Mouse (Mus musculus) embryonic fibroblast, embryonic 13.5 days (primary cell): ENCODE results near the gene Unkl. TPM values are rescaled to one million over a fixed set of nuclear protein-coding genes. Genes with fewer than 3 reads are reported as not detected.
"Not testable (repeated sequence)": the region's sequence is repeated elsewhere in the genome, so short reads cannot be mapped to it uniquely, and the experiment has no call there.

Experiments
- H3K27ac ChIP-seq: 2 replicates; pipeline ENCODE4 v1.5.1; 2012; ENCODE audit warnings: low read length, control low read depth, inconsistent platforms; ENCODE audit not compliant: insufficient read depth
- H3K4me1 ChIP-seq: 2 replicates; pipeline ENCODE4 v1.6.1; 2011; ENCODE audit warnings: low read length; ENCODE audit not compliant: control insufficient read depth, insufficient read depth
- H3K4me3 ChIP-seq: 2 replicates; pipeline ENCODE4 v1.5.1; 2011; ENCODE audit warnings: mild to moderate bottlenecking, control low read depth, low read length; ENCODE audit not compliant: insufficient read depth
- CTCF ChIP-seq: IDR thresholded peaks from 2 replicates; pipeline ENCODE4 v1.5.1; 2011; ENCODE audit warnings: mild to moderate bottlenecking, control low read depth, low read length, moderate library complexity, borderline replicate concordance; ENCODE audit not compliant: insufficient read depth
- POLR2A ChIP-seq: IDR thresholded peaks from 2 replicates; pipeline ENCODE4 v1.6.1; 2011; ENCODE audit warnings: low read depth, mild to moderate bottlenecking, control low read depth, low read length, moderate library complexity
- polyA plus RNA-seq: library from polyadenylated mRNA; stranded (reverse); fragments of >200 nt; gene quantifications from 2 replicates; pipeline ENCODE4 v1.2.4, GENCODE M21; 2011; ENCODE audit warnings: low read depth; ENCODE audit not compliant: missing spikeins, insufficient read length

Gene Unkl
- polyA plus RNA-seq, 1 experiment, result 10.1 TPM

DNA sequence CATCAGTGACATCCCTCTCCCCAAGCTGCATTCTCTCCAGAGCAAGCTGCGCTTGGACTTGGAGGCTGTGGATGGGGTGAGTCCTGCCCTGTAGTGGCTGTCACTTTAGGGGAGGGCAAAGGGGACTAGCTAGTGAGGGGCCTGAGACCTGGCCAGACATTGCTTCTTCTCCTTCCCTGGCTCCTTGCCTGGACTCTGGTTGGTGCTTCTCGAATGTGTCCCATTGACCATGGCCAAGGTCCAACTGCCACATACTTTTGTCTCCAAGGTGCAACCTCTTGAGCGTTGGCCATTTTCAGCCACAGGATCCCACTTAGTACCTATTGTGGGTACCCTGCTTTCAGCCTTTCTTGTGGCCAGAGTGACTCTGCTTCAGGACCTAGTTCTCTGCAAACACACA, 42.5 kb downstream of the Unkl start:
- TF ChIP-seq POLR2A, result no peak
- no peak for TF ChIP-seq CTCF
- no peak overlapping the region for H3K4me3 ChIP-seq
- no peak overlapping the region for H3K27ac ChIP-seq
- H3K4me1 ChIP-seq, result no peaks in the 10 kb centered on the region

DNA sequence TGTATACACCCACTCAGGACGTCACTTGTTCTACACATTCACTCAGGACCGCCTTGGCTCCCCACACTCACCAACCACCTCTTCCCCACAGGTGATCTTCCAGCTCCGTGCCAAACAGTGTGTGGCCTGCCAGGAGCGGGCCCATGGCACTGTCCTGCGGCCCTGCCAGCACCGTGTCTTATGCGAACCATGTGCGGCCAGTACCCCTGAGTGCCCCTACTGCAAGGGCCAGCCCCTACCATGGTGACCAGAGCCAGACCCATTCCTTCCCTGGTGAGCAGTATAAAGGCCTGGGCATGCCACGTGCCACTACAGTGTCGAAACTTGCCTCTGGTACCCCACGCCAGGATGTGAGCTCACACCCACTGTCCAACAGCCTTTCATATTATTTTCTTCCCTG, 43.4 kb downstream of the Unkl start:
- H3K4me3 ChIP-seq, H3K4me1 ChIP-seq: not testable (repeated sequence)

GRCm38 (mm10) chr17:25235635-25236034, 47.4 kb downstream of the Unkl start:
- TF ChIP-seq POLR2A (no peak), CTCF (no peak)
- no peak overlapping the region for H3K27ac ChIP-seq
- no peak overlapping the region for H3K4me3 ChIP-seq
- no peaks in the 10 kb centered on the region for H3K4me1 ChIP-seq

More for the DNA sequence above, 43.4 kb downstream of the Unkl start:
- H3K27ac ChIP-seq, result not testable (repeated sequence)

GRCm38 (mm10) chr17:25239695-25240636, 51.8 kb downstream of the Unkl start, which contains the start of the genes Gnptg and Tsr3:
Gene Gnptg, minus strand, starts transcription at chr17:25240124.
Gene Tsr3, plus strand, starts transcription at chr17:25240170.
- peak within 1 kb of the TSS; percentile 56 for H3K27ac ChIP-seq
- H3K4me1 ChIP-seq, result no peaks in the 10 kb centered on the region
- H3K4me3 ChIP-seq, result peak within 1 kb of the TSS; percentile 80
- TF ChIP-seq POLR2A (peak; percentile 66), CTCF (no peak)

DNA sequence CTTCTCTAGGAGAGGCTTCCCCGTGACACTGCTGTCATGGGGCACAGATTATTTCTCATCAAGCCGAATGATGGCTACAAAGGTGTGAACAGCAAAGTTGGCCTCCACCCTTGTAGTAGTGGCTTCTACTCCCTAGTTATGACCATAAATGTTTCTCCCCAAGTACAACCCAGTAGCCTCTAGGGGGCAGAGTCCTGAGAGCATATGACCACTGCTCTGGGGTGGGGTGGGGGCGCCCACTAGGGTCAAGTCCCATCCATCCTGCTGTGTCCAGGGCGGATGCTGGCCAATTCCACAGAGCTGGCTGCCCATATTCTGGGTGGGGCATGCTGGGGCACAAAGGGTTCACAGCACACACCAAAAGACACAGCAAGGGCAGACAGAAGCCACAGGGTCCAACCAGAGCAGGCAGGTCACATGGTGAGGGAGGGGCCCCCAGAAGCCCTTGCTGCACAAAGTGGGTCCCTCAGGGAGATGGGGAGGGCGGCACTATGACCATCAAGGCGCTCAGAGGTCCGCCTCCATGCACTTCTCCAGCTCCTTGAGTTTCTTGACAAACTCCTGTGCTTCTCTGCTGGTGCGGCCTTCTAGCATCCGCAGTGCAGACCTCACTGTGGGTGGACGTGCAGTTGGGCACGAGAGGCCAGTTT, 55.1 kb downstream of the Unkl start:
- H3K4me1 ChIP-seq, result no peaks in the 10 kb centered on the region
- H3K4me3 ChIP-seq, result no peak overlapping the region
- TF ChIP-seq CTCF, result no peak
- no peak for TF ChIP-seq POLR2A
- H3K27ac ChIP-seq, result no peak overlapping the region

GRCm38 (mm10) chr17:25244239-25244638, 56.0 kb downstream of the Unkl start:
- H3K4me3 ChIP-seq, result no peak overlapping the region
- H3K4me1 ChIP-seq, result no peaks in the 10 kb centered on the region
- TF ChIP-seq CTCF (no peak), POLR2A (no peak)
- H3K27ac ChIP-seq, result no peak overlapping the region

DNA sequence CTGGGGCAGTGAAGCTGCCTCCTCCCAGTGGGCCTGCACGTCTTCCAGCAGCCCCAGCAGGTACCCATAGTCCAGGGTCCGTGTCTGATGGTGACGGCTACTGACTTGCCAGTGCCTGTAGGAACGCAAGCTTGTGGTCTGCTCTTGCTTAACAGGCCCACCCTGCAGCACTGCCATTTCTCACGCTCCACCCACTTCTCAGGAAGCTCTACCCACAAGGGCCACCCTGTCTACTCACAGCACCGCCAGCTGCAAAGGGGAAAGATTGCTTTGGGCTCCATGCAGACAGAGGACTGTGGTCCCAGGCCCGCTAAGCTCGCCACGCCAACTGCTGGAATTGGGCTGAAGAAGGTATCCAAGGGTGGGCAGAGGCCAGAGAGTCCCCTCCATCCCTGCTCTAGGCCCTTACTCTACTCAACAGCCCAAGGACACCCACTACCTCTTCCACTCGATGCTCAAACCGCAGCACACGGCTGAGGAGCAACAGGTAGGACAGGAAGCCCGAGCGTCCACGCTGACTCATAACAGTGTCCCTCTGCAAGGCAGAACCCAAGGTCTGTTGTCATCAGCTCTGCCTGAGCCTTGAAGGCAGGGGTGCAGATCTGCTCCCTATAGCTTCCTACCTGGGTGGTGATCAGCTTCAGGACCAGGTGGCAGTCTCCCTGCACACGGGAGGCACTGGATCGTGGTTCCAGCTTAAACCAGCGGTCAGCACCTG, 60.0 kb downstream of the Unkl start:
- H3K27ac ChIP-seq, result no peak overlapping the region
- no peaks in the 10 kb centered on the region for H3K4me1 ChIP-seq
- TF ChIP-seq POLR2A, result no peak
- no peak for TF ChIP-seq CTCF
- H3K4me3 ChIP-seq, result no peak overlapping the region

DNA sequence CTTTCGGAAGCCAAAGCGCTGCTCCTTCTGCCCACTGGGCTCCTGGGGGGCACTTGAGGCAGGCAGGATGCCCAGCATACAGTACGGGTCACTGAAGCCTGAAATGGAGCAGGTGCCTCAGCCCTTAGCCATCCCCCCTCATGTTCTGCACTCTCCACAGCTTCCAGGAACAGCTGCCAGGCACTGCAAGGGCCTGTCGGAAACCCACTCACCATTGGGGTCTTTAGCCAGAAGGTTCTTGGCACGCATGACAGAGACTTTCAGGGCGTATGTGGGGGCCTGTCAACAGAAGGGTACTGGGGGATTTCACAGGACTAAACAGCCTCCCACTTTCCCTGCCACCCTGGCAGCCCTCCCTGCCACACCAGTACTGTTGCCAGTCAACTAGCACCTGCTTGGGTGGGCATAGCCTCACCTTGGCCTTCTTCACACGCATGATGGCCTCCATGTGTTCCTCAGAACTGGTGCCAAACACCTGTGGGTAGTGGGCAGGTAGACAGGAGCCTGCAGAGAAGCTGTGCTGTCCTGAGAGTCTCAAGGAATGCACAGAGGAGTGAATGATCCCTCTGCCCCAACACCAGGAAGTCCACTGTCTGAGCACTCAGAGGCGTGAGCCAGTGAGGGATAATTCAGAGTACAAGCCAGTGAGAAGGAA, 62.1 kb downstream of the Unkl start:
- H3K4me3 ChIP-seq, result no peak overlapping the region
- H3K4me1 ChIP-seq, result no peaks in the 10 kb centered on the region
- H3K27ac ChIP-seq, result no peak overlapping the region
- TF ChIP-seq POLR2A (no peak), CTCF (no peak)

DNA sequence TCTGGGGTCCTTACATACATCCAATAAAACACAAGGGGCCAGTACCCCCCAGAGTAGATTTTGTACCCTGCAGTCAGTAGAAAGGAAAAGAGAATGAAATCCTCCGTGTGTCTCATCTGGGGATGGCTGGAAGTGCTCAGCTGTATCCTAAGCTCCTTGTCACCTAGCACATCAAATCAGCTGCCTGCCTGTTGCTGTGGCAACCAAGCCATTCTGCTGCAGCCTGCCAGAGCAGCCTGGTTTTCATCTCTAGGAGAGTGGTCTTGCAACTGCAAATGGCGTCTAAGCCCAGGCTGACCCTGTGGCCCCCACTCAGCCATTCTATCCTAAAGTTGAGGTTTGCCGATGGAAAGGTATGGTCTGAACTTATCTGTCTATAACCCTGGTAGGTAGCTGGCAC, 64.4 kb downstream of the Unkl start:
- Histone ChIP-seq H3K27ac (no peak overlapping the region), H3K4me1 (no peaks in the 10 kb centered on the region), H3K4me3 (no peak overlapping the region)
- TF ChIP-seq POLR2A (no peak), CTCF (no peak)
